Mouse (Mus musculus) stomach, embryonic 14.5 days (tissue): ENCODE data around the gene Hist1h2af. TPM values are rescaled to one million over a fixed set of nuclear protein-coding genes. Genes with fewer than 3 reads are reported as not detected.
A peak's percentile ranks its signal among the peaks of the same experiment; 100 is the strongest.
"Not testable (repeated sequence)": the region's sequence is repeated elsewhere in the genome, so short reads cannot be mapped to it uniquely, and the experiment has no call there.

ENCODE experiments used
- ATAC-seq: fragments of 200-750 bp; cut with Nextera tagmentation; 2 replicates; pipeline ENCODE4 v1.8.0; 2017; ENCODE audit warnings: low read depth, moderate TSS enrichment; ENCODE audit not compliant: insufficient number of reproducible peaks, insufficient read depth, low FRiP score
- H3K27ac ChIP-seq: fragments of 300-500 bp; sonication (generic); 2 replicates; pipeline ENCODE4 v1.5.1; 2014; ENCODE audit warnings: mild to moderate bottlenecking, low read length, moderate library complexity, mixed read lengths
- H3K27me3 ChIP-seq: fragments of 300-500 bp; sonication (generic); 2 replicates; pipeline ENCODE4 v1.6.1; 2014; ENCODE audit warnings: low read length, control low read depth, mixed read lengths; ENCODE audit not compliant: control insufficient read depth, insufficient read depth
- H3K36me3 ChIP-seq: fragments of 300-500 bp; sonication (generic); 2 replicates; pipeline ENCODE4 v1.6.1; 2014; ENCODE audit warnings: mild to moderate bottlenecking, control low read depth, low read length, moderate library complexity, mixed read lengths; ENCODE audit not compliant: control insufficient read depth, insufficient read depth
- H3K4me1 ChIP-seq: fragments of 300-500 bp; sonication (generic); 2 replicates; pipeline ENCODE4 v1.6.1; 2014; ENCODE audit warnings: low read length, control low read depth, mixed read lengths; ENCODE audit not compliant: control insufficient read depth, insufficient read depth
- H3K4me2 ChIP-seq: fragments of 300-500 bp; sonication (generic); replicated peaks from 2 replicates; pipeline ENCODE4 v1.6.1; 2014; ENCODE audit warnings: low read depth, low read length, control low read depth
- H3K4me3 ChIP-seq: fragments of 300-500 bp; sonication (generic); 2 replicates; pipeline ENCODE4 v1.5.1; 2014; ENCODE audit warnings: low read depth, low read length, control low read depth
- H3K9ac ChIP-seq: fragments of 300-500 bp; sonication (generic); replicated peaks from 2 replicates; pipeline ENCODE4 v1.6.1; 2014; ENCODE audit warnings: low read depth, mild to moderate bottlenecking, control low read depth, low read length, moderate library complexity, mixed read lengths
- H3K9me3 ChIP-seq: fragments of 300-500 bp; sonication (generic); 2 replicates; pipeline ENCODE4 v1.6.1; 2016; ENCODE audit warnings: low read depth, low read length, control low read depth; ENCODE audit not compliant: control insufficient read depth
- WGBS: fragments of 180-500 bp; shearing (Covaris S2); extraction: QIAGEN DNeasy Blood & Tissue Kit; methylation state at CpG from one replicate; pipeline ENCODE4 v1.1.7; 2014; 5-methylcytosine and 5-hydroxymethylcytosine counted together
- polyA plus RNA-seq: library from polyadenylated mRNA; unstranded; fragments of >200 nt; fragmentation: Nextera tagmentation; extraction: Ambion mirVana; gene quantifications from 2 replicates; pipeline ENCODE4 v1.2.1, GENCODE M21; 2014

Hist1h2af gene
- polyA plus RNA-seq, 1 experiment from 2014 or later: 14.1 TPM

DNA sequence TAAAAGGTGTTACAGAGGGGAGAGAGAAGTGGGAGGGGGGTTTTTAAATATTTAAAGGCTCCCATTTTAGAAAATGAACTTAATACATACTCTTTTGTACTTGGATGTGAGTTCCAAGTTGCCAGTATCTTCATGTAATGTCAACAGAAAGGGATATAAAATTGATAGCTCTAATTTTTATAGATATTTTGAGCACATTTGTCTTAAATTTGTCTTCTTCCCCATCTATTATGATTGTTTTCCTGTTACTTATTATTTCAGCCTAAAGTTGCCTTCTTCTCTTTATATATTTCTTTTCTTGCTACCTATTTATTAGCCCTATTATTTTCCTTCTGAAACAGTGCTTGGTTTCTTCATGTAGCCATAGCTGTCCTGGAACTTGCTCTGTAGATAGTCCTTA is 19.3 kb downstream of the Hist1h2af start, which contains the start of gene Hist1h1d:
Gene Hist1h1d (plus strand): TSS at position 301 of the 400 bp plus-strand sequence.
- Histone ChIP-seq H3K4me3 (0 out of 2 replicates have a peak within 1 kb of the TSS, but pooled peaks have one; percentile 39), H3K9me3 (no peaks in the 10 kb centered on the region), H3K9ac (no peak within 1 kb of the TSS), H3K36me3 (no peaks in the 10 kb centered on the region), H3K27ac (peak within 1 kb of the TSS; percentile 99), H3K4me2 (peak within 1 kb of the TSS; percentile 56), H3K4me1 (peaks cover 11% of the 10 kb centered on the region; the same call in 1 of the 2 replicates), H3K27me3 (no peaks in the 10 kb centered on the region)
- no peak for ATAC-seq

DNA sequence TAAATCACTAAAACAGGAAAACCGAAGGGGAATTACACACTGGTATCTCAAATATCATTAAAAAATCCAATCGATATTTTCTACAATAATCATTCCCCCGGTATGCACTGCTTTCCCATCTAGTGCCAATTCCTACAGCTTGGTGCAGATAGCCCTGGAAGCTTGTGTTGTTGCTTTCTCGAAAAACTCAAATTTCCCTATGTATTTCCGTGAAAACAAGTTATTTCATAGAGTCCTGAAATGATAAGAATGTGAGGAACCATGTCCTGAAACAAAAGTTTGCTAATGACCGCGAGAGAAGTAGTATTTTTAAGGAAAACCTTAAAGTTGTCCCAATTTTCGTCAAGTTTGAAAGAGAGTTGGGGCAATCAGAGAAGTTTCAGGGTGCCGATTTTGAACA is 20.7 kb downstream of the Hist1h2af start:
- peak overlapping the region; percentile 94 for H3K4me2 ChIP-seq
- H3K27me3 ChIP-seq: no peaks in the 10 kb centered on the region
- no peaks in the 10 kb centered on the region for H3K9me3 ChIP-seq
- peak overlapping the region; percentile 92 for H3K9ac ChIP-seq
- H3K36me3 ChIP-seq: no peaks in the 10 kb centered on the region
- no peak for ATAC-seq
- H3K4me3 ChIP-seq: peak overlapping the region; percentile 69
- H3K4me1 ChIP-seq: peaks cover 11% of the 10 kb centered on the region; the same call in 1 of the 2 replicates
- H3K27ac ChIP-seq: peak overlapping the region; percentile 99
- WGBS: 20% methylated on average over 9 of the region's 9 CpGs

DNA sequence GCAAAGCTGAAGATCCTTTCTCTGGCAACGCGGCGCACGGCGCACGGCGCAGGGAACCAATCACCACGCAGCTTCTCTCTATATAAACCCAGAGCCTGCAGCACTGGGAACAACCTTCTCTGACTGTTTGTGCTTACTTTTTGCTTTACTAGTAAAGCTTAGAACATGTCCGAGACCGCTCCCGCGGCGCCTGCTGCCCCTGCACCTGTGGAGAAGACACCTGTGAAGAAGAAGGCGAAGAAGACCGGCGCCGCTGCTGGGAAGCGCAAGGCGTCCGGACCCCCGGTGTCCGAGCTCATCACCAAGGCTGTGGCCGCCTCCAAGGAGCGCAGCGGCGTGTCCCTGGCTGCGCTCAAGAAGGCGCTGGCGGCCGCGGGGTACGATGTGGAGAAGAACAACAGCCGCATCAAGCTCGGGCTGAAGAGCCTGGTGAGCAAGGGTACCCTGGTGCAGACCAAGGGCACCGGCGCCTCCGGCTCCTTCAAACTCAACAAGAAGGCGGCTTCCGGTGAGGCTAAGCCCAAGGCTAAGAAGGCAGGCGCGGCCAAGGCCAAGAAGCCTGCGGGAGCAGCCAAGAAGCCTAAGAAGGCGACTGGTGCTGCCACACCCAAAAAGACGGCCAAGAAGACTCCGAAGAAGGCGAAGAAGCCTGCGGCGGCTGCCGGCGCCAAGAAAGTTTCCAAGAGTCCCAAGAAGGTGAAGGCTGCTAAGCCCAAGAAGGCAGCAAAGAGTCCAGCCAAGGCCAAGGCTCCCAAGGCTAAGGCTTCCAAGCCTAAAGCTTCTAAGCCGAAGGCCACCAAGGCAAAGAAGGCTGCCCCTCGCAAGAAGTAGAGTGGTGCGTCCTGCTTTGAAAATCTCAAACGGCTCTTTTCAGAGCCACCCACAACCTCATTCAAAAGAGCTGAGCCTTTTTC is 21.5 kb downstream of the Hist1h2af start:
- peak overlapping the region; percentile 94 for H3K4me2 ChIP-seq
- H3K27ac ChIP-seq: peak overlapping the region; percentile 99
- peaks cover 11% of the 10 kb centered on the region; the same call in 1 of the 2 replicates for H3K4me1 ChIP-seq
- peak overlapping the region; percentile 92 for H3K9ac ChIP-seq
- WGBS: under 1% methylated on average over 53 of the region's 54 CpGs
- no peaks in the 10 kb centered on the region for H3K36me3 ChIP-seq
- H3K9me3 ChIP-seq: no peaks in the 10 kb centered on the region
- H3K27me3 ChIP-seq: no peaks in the 10 kb centered on the region
- H3K4me3 ChIP-seq: peak overlapping the region; percentile 69
- ATAC-seq: peak; percentile 88

DNA sequence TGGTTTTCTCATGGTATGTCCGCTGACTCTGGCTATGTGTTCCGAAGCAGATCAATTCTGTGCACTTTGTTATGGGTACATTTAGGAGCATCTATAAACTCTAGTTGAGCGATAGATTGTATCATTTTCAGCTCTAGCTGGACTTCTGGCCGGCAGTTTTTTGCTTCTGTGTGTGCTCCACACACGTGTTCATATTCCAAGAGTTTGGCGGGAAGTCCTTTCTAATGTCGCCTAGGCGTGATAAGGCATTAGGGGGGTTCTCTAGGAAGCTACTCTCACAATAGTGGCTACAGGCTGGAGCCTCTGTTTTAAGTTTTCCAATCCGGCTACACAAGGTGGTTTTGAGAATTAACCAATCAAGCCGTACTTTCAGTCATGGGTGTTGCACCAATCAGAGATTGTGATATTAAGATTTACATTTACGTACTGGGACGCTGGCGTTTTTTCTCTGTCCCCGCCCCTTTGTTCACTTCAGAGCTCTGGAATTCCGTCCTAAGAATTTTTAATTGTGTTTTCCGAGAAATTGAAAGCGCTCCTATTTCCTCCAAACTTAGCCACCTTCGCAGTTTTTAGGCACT is 22.2 kb downstream of the Hist1h2af start:
- H3K9me3 ChIP-seq: no peaks in the 10 kb centered on the region
- peak overlapping the region; percentile 92 for H3K9ac ChIP-seq
- WGBS: 0% methylated on average over 18 of the region's 18 CpGs
- peak overlapping the region; percentile 99 for H3K27ac ChIP-seq
- H3K36me3 ChIP-seq: no peaks in the 10 kb centered on the region
- ATAC-seq: peak; percentile 75
- no peaks in the 10 kb centered on the region for H3K27me3 ChIP-seq
- peaks cover 11% of the 10 kb centered on the region; the same call in 1 of the 2 replicates for H3K4me1 ChIP-seq
- peak overlapping the region; percentile 69 for H3K4me3 ChIP-seq
- peak overlapping the region; percentile 94 for H3K4me2 ChIP-seq

DNA sequence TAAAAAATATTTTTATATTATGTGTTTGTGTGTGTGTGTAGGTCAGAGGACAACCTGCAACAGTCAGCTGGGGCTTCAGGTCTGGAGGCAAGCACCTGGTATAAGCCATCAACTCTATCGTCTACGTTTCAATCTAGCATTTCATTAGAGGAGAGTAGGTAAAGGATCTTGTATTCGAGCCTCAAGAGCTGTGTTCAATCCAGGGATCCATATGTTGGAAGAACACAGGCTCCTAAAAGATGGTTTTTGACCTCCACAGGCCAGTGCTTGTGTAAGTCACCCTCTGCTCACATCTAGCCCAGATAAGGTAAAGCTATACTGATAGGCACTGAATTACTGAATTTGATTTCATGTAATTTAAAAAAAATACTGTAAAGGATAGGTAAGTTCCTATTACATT is 23.2 kb downstream of the Hist1h2af start:
- H3K27me3 ChIP-seq: no peaks in the 10 kb centered on the region
- H3K9me3 ChIP-seq: no peaks in the 10 kb centered on the region
- peaks cover 11% of the 10 kb centered on the region; the same call in 1 of the 2 replicates for H3K4me1 ChIP-seq
- peak overlapping the region; percentile 94 for H3K4me2 ChIP-seq
- H3K9ac ChIP-seq: 0 out of 2 replicates have a peak overlapping the region, but pooled peaks have one; percentile 15
- H3K36me3 ChIP-seq: no peaks in the 10 kb centered on the region
- peak overlapping the region; percentile 99 for H3K27ac ChIP-seq
- no peak for ATAC-seq
- WGBS: 59% methylated on average over 3 of the region's 3 CpGs
- peak overlapping the region; percentile 69; the same call in 1 of the 2 replicates for H3K4me3 ChIP-seq

DNA sequence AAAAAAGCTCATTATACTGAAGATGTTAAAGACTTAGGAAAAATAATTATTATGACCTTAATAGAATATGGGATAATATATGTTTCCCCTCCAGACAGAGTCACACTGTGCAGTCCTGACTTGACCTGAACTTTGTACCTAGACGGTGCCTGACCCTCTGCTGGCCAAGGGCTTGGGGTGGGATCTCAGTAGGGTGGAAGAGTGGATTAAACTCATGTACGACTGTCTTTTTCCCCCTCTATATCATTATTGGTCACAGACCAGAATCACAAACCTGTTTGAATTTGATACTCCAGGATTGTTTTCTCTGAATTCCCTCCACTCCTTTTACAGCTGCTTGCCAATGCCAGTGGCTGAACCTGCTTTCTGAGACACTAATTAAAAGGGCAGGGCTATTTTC is 27.0 kb downstream of the Hist1h2af start:
- WGBS: 19% methylated on average over 2 of the region's 2 CpGs
- ATAC-seq, H3K4me1 ChIP-seq, H3K27me3 ChIP-seq, H3K9ac ChIP-seq, H3K9me3 ChIP-seq, H3K27ac ChIP-seq, H3K4me3 ChIP-seq, H3K36me3 ChIP-seq: not testable (repeated sequence)
- H3K4me2 ChIP-seq: 0 out of 2 replicates have a peak overlapping the region, but pooled peaks have one; percentile 13

DNA sequence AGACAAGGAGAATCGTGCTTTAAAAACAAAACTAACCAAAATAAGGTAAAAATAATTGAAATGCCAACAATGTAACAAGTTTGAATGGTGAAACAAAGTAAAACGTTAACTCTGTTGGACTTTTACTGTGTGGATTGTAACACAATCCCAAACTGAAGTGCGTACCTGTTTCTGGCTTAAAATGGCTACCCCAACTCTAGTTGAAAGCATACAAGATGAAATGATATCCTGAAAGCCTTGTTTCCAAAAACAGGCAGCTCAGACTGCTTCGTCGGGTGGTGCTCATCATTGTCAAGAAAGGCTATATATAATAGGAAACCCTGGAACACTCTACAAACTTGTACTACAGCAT is 27.8 kb downstream of the Hist1h2af start:
- H3K27me3 ChIP-seq, H3K36me3 ChIP-seq, H3K9ac ChIP-seq, ATAC-seq, H3K4me1 ChIP-seq, H3K9me3 ChIP-seq: not testable (repeated sequence)
- WGBS: 0% methylated on average over 2 of the region's 5 CpGs
- Histone ChIP-seq H3K4me3 (peak overlapping the region; percentile 29; the same call in 1 of the 2 replicates), H3K27ac (peak overlapping the region; percentile 99), H3K4me2 (peak overlapping the region; percentile 70; the same call in 1 of the 2 replicates)

DNA sequence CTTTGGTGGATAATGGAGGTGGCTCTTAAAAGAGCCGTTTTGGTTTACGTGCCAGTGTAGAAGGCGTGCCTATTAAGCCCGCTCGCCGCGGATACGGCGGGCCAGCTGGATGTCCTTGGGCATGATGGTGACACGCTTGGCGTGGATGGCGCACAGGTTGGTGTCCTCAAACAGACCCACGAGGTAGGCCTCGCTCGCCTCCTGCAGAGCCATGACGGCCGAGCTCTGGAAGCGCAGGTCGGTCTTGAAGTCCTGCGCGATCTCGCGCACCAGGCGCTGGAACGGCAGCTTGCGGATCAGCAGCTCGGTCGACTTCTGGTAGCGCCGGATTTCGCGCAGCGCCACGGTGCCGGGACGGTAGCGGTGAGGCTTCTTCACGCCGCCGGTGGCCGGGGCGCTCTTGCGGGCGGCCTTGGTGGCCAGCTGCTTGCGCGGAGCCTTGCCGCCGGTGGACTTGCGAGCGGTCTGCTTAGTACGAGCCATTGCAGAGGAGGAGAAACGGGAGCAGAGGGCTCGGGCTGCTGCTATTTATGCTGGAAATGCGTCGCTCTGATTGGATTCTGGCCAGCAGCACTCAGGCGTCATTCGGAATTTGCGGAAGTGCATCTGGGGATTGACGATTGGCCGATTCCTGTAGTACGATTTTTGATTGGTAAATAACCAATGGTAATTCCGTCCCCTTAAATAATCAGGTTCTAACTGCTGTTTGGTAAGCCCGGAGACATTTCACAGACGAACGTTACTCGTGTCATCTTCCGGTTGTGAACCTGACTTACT is 28.4 kb downstream of the Hist1h2af start, which contains the start of gene Hist1h3e:
Gene Hist1h3e (minus strand): TSS at position 487 of the 777 bp plus-strand sequence.
- not testable (repeated sequence) for H3K9me3 ChIP-seq, H3K4me1 ChIP-seq, H3K27me3 ChIP-seq, H3K36me3 ChIP-seq
- Histone ChIP-seq H3K9ac (peak within 1 kb of the TSS; percentile 45; the same call in 1 of the 2 replicates), H3K4me2 (peak within 1 kb of the TSS; percentile 70), H3K4me3 (peak within 1 kb of the TSS; percentile 29), H3K27ac (peak within 1 kb of the TSS; percentile 99)
- WGBS: under 1% methylated on average over 50 of the region's 67 CpGs
- ATAC-seq: peak; percentile 93
